Mouse (Mus musculus) T-helper 17 cell (primary cell): Measurements from ENCODE around the gene Myo1h.

Experiments used
- in situ Hi-C, 2 experiments: fragments of 300-600 bp; cut with MboI, MseI; formaldehyde crosslinking; loops; 1 replicate in 1 of 2; 2 replicates in 1 of 2; pipeline ENCODE4 v1.15.1; 2025; ENCODE audit warnings: high pct_unique_total_duplicates in 2 of 2

The Myo1h gene

GRCm38 (mm10) chr5:114358833-114359232 is 69.9 kb downstream of the Myo1h start:
- in situ Hi-C loops, result loop anchor here in 1 of 2 experiments (5.0 kb wide), 2 partner anchors 47 to 107 kb away; no protein-coding TSS in a partner anchor

- in situ Hi-C loops, result loop anchor here in 1 of 2 experiments (5.0 kb wide), 2 partner anchors 47 to 107 kb away; no protein-coding TSS in a partner anchor
Measured at GRCm38 (mm10) chr5:114359586-114359985, 70.6 kb downstream of the Myo1h start.

- in situ Hi-C loops, result no loop called here
Measured at GRCm38 (mm10) chr5:114360968-114361367, 72.0 kb downstream of the Myo1h start.

- in situ Hi-C loops, result no loop called here
Measured at GRCm38 (mm10) chr5:114365043-114365752, 76.2 kb downstream of the Myo1h start.

- in situ Hi-C loops, result no loop called here
Measured at GRCm38 (mm10) chr5:114368121-114368520, 79.2 kb downstream of the Myo1h start.

GRCm38 (mm10) chr5:114368803-114369496 is 80.0 kb downstream of the Myo1h start:
- in situ Hi-C loops, result no loop called here

- in situ Hi-C loops, result no loop called here
Measured at GRCm38 (mm10) chr5:114369921-114370320, 81.0 kb downstream of the Myo1h start.

GRCm38 (mm10) chr5:114370371-114370776 is 81.4 kb downstream of the Myo1h start:
- in situ Hi-C loops, result no loop called here

- in situ Hi-C loops, result no loop called here
Measured at GRCm38 (mm10) chr5:114371331-114371730, 82.4 kb downstream of the Myo1h start.

- in situ Hi-C loops, result no loop called here
Measured at GRCm38 (mm10) chr5:114371731-114372473, 82.9 kb downstream of the Myo1h start.

- in situ Hi-C loops, result no loop called here
Measured at GRCm38 (mm10) chr5:114372565-114372964, 83.6 kb downstream of the Myo1h start.

- in situ Hi-C loops, result no loop called here
Measured at GRCm38 (mm10) chr5:114373174-114373573, 84.2 kb downstream of the Myo1h start.

- in situ Hi-C loops, result no loop called here
Measured at GRCm38 (mm10) chr5:114373581-114373980, 84.6 kb downstream of the Myo1h start.

- in situ Hi-C loops, result no loop called here
Measured at GRCm38 (mm10) chr5:114374409-114375213, 85.6 kb downstream of the Myo1h start.

- in situ Hi-C loops, result no loop called here
Measured at GRCm38 (mm10) chr5:114378177-114378920, 89.4 kb downstream of the Myo1h start.

GRCm38 (mm10) chr5:114378936-114379335 is 90.0 kb downstream of the Myo1h start:
- in situ Hi-C loops, result no loop called here

GRCm38 (mm10) chr5:114379763-114380162 is 90.8 kb downstream of the Myo1h start:
- in situ Hi-C loops, result loop anchor here (5.0 kb wide), 1 partner anchor 67 kb away; no protein-coding TSS in a partner anchor

- in situ Hi-C loops, result loop anchor here (5.0 kb wide), 1 partner anchor 68 kb away; no protein-coding TSS in a partner anchor
Measured at GRCm38 (mm10) chr5:114380209-114381012, 91.4 kb downstream of the Myo1h start, which contains the start of the genes Kctd10 and Ube3b. Kctd10 (minus strand) TSS chr5:114380508. Ube3b (plus strand) TSS chr5:114380607.

- in situ Hi-C loops, result loop anchor here (5.0 kb wide), 1 partner anchor 69 kb away; no protein-coding TSS in a partner anchor
Measured at GRCm38 (mm10) chr5:114381013-114381351, 92.0 kb downstream of the Myo1h start.
